Mouse (Mus musculus) midbrain, embryonic 11.5 days (tissue): ENCODE measurements around the gene Pjvk. TPM values are rescaled to one million over a fixed set of nuclear protein-coding genes. Genes with fewer than 3 reads are reported as not detected.
"Not testable (repeated sequence)": the region's sequence is repeated elsewhere in the genome, so short reads cannot be mapped to it uniquely, and the experiment has no call there.

Source experiments
- ATAC-seq: fragments of 200-750 bp; cut with Nextera tagmentation; 2 replicates; pipeline ENCODE4 v1.8.0; 2017; ENCODE audit warnings: moderate TSS enrichment, moderate library complexity; ENCODE audit not compliant: low FRiP score
- DNase-seq: peaks from one replicate; pipeline ENCODE4 v3.0.0; 2015; ENCODE audit warnings: low spot score; ENCODE audit errors: missing footprints
- H3K27ac ChIP-seq: fragments of 300-500 bp; sonication (generic); 2 replicates; pipeline ENCODE4 v1.5.1; 2014; ENCODE audit warnings: low read depth, low read length
- H3K27me3 ChIP-seq: fragments of 300-500 bp; sonication (generic); 2 replicates; pipeline ENCODE4 v1.6.1; 2014; ENCODE audit warnings: mild to moderate bottlenecking, low read length, moderate library complexity, mixed read lengths; ENCODE audit not compliant: control insufficient read depth, insufficient read depth
- H3K36me3 ChIP-seq: fragments of 300-500 bp; sonication (generic); 2 replicates; pipeline ENCODE4 v1.6.1; 2014; ENCODE audit warnings: mild to moderate bottlenecking, low read length, moderate library complexity, mixed read lengths; ENCODE audit not compliant: control insufficient read depth, insufficient read depth
- H3K4me1 ChIP-seq: fragments of 300-500 bp; sonication (generic); 2 replicates; pipeline ENCODE4 v1.6.1; 2014; ENCODE audit warnings: low read length; ENCODE audit not compliant: control insufficient read depth, insufficient read depth
- H3K4me2 ChIP-seq: fragments of 300-500 bp; sonication (generic); 2 replicates; pipeline ENCODE4 v1.6.1; 2014; ENCODE audit warnings: mild to moderate bottlenecking, moderate library complexity
- H3K4me3 ChIP-seq: fragments of 300-500 bp; sonication (generic); 2 replicates; pipeline ENCODE4 v1.5.1; 2014; ENCODE audit warnings: low read depth, low read length
- H3K9ac ChIP-seq: fragments of 300-500 bp; sonication (generic); 2 replicates; pipeline ENCODE4 v1.6.1; 2014; ENCODE audit warnings: low read length
- H3K9me3 ChIP-seq: fragments of 300-500 bp; sonication (generic); 2 replicates; pipeline ENCODE4 v1.6.1; 2016; ENCODE audit warnings: low read length; ENCODE audit not compliant: control insufficient read depth
- WGBS: fragments of 180-500 bp; shearing (Covaris S2); extraction: QIAGEN DNeasy Blood & Tissue Kit; methylation state at CpG from one replicate; pipeline ENCODE4 v1.1.7; 2014; 5-methylcytosine and 5-hydroxymethylcytosine counted together
- polyA plus RNA-seq: library from polyadenylated mRNA; unstranded; fragments of >200 nt; fragmentation: Nextera tagmentation; extraction: Ambion mirVana; gene quantifications from 2 replicates; pipeline ENCODE4 v1.2.1, GENCODE M21; 2014

Pjvk gene
- polyA plus RNA-seq, 1 experiment from 2014 or later, result 0.55 TPM

DNA sequence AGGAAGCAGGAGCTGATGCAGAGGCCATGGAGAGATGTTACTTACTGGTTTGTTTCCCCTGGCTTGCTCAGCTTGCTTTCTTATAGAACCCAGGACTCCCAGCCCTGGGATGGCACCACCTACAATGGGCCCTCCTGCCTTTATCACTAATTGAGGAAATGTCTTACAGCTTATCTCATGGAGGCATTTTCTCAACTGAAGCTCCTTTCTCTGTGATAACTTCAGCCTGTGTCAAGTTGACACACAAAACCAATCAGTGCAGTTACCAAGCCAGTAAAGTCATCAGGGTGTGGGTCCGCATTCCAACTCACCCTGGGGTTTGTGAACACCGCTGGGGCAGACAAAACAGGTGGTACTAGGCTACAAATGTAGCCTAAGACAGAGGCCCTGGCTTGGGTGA, 26.0 kb upstream of the Pjvk start:
- not testable (repeated sequence) for H3K27ac ChIP-seq, H3K4me2 ChIP-seq, ATAC-seq, H3K4me1 ChIP-seq, DNase-seq, H3K4me3 ChIP-seq, H3K9ac ChIP-seq, H3K27me3 ChIP-seq, H3K9me3 ChIP-seq
- 92% methylated on average over 2 of the region's 2 CpGs for WGBS
- H3K36me3 ChIP-seq, result peaks cover 24% of the 10 kb centered on the region

DNA sequence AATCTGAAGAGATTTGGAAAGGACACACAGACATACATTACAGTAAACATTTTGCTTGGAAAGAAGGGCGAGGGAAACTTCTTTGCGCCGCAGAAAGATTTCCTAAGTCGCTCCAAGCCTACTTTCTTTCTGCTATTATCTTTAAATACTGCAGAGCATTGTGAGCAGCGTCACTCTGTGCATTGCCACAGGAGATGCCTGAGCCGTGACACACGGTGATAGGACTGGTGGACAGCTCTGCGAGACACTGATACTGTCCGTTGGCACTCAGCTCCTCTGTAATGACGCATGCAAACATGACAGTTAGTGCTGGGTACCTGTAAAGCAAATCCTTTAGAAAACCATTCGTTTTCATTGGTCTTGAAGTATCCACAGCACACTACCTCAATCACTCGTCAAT, 18.0 kb upstream of the Pjvk start:
- no peak for DNase-seq
- peaks cover 38% of the 10 kb centered on the region for H3K36me3 ChIP-seq
- no peaks in the 10 kb centered on the region for H3K27me3 ChIP-seq
- WGBS, result 95% methylated on average over 12 of the region's 12 CpGs
- H3K9ac ChIP-seq, result no peak overlapping the region
- H3K4me3 ChIP-seq, result no peak overlapping the region
- peaks cover 3% of the 10 kb centered on the region; the same call in 1 of the 2 replicates for H3K9me3 ChIP-seq
- H3K4me1 ChIP-seq, result no peaks in the 10 kb centered on the region
- H3K27ac ChIP-seq, result no peak overlapping the region
- ATAC-seq, result no peak
- H3K4me2 ChIP-seq, result no peak overlapping the region

DNA sequence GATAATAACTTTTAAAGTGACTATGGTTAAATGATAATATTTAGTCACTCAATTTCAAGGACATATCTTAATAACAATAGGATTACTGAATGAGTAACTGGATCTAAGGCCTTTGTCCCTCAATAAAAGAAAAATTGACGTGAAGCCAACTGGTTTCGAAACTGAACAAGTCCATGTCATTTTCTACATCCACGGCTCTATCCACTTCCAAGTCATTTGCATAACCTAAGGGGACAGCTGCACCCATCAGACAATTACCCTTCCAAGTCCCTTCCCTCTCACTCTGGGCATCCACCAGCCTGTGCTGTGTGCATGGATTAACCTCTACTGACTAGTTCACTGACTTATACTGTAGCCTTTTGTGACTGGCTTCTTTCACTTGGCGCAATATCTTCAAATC, 16.7 kb upstream of the Pjvk start:
- Histone ChIP-seq H3K4me1 (no peaks in the 10 kb centered on the region), H3K27me3 (no peaks in the 10 kb centered on the region), H3K36me3 (peaks cover 34% of the 10 kb centered on the region), H3K9ac (no peak overlapping the region), H3K9me3 (no peaks in the 10 kb centered on the region; the same call in 1 of the 2 replicates), H3K27ac (no peak overlapping the region), H3K4me2 (no peak overlapping the region), H3K4me3 (no peak overlapping the region)
- DNase-seq, result no peak
- WGBS, result 87% methylated on average over 4 of the region's 4 CpGs
- no peak for ATAC-seq

DNA sequence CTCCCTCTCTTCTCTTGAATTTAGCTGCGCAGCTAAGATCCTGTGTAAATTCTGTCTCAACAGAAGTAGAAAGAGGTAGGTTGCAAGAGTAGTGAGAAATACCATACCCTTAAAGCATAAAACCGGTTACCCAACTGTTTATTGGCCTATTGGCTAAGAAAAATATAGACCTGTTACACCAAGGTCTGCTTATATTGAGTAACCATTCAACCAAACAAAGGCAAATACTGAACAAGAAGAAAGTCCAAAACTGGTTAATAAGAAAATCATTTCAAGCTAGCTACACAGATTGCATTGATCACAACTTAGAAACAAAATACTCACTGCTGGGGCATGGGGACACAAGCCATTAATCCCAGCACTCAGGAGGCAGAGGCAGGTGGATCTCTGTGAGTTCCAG, 8.6 kb upstream of the Pjvk start:
- no peak for DNase-seq
- 95% methylated on average over 2 of the region's 2 CpGs for WGBS
- Histone ChIP-seq H3K4me2 (no peak overlapping the region), H3K9me3 (no peaks in the 10 kb centered on the region), H3K27me3 (no peaks in the 10 kb centered on the region), H3K36me3 (peaks cover 19% of the 10 kb centered on the region), H3K4me1 (no peaks in the 10 kb centered on the region), H3K4me3 (no peak overlapping the region), H3K27ac (no peak overlapping the region), H3K9ac (no peak overlapping the region)
- no peak for ATAC-seq

DNA sequence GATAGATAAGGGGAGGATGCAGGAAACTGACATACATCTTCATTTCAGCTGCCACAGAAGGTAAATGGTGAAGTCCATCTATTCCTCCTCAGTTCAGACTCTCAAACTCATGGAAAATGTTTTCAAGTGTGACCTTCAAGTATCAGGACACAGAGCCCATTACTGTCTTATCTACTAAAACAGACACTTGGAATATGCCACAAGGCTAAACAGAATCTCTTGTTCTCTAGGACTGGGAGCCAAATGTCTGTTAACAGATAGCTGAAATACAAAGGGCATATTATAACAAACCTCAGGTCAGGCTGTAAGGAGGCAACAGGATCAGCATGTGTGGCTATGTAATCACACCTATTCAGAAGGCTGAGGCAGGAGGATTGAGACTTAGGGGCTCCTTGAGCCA, 4.5 kb upstream of the Pjvk start:
- Histone ChIP-seq H3K9me3 (no peaks in the 10 kb centered on the region), H3K4me1 (peaks cover 8% of the 10 kb centered on the region), H3K9ac (no peak overlapping the region), H3K4me3 (no peak overlapping the region), H3K36me3 (peaks cover 9% of the 10 kb centered on the region), H3K27ac (no peak overlapping the region), H3K4me2 (no peak overlapping the region), H3K27me3 (no peaks in the 10 kb centered on the region)
- DNase-seq (no peak), ATAC-seq (no peak)

DNA sequence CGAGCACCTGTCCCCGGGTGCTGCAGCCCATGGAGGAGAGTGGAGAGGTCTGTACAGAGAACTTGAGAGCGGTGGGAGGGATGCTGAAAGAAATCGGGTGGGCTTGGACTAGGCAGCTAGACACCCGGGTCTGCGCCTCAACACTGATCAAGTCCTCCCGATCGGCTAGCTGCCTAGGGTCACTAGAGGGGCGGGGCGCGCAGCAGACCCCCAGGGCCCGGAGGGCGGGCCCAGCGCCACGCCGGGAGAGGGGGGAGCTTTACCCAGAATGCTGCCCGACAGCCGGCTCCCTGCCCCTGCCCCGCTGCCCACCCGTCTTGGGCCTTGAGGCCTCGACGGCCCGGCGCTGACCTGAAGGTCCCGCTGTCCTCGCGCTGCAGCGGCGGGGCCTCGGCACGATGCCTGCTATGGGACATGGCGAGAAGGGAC, 821 bp upstream of the Pjvk start:
- Histone ChIP-seq H3K4me3 (peak overlapping the region; percentile 71), H3K27me3 (no peaks in the 10 kb centered on the region), H3K9ac (peak overlapping the region; percentile 83), H3K9me3 (no peaks in the 10 kb centered on the region), H3K27ac (peak overlapping the region; percentile 92), H3K36me3 (no peaks in the 10 kb centered on the region), H3K4me1 (peaks cover 8% of the 10 kb centered on the region), H3K4me2 (peak overlapping the region; percentile 76)
- DNase-seq (no peak), ATAC-seq (peak; percentile 77)
- under 1% methylated on average over 24 of the region's 32 CpGs for WGBS

DNA sequence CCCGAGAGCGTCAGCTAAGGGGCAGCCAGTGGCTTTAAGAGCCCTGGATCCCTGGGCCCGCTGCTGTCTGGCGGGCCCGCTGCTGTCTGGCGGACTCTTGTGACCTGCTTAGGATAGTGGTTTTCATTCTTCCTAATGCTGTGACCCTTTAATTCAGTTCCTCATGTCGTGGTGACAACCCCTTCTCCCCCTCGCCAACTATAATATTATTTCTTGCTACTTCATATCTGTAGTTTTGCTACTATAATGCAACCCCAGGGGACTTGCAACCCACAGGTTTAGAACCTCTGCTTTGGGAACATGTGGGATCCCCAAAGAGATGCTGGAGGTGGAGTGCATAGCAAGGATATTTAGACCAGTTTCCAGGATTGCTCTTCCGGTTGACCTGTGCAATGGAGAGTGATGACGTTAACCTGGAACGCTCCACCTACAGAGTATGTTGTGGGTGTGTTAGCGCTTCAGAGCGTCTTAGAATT, 428 bp downstream of the Pjvk start:
- Histone ChIP-seq H3K4me1 (peaks cover 8% of the 10 kb centered on the region), H3K4me2 (peak overlapping the region; percentile 76), H3K4me3 (peak overlapping the region; percentile 71; the same call in 1 of the 2 replicates), H3K27me3 (no peaks in the 10 kb centered on the region), H3K27ac (peak overlapping the region; percentile 92), H3K9me3 (no peaks in the 10 kb centered on the region), H3K36me3 (no peaks in the 10 kb centered on the region), H3K9ac (peak overlapping the region; percentile 72)
- DNase-seq (peak; percentile 97), ATAC-seq (peak; percentile 43)
- WGBS, result 33% methylated on average over 13 of the region's 13 CpGs

DNA sequence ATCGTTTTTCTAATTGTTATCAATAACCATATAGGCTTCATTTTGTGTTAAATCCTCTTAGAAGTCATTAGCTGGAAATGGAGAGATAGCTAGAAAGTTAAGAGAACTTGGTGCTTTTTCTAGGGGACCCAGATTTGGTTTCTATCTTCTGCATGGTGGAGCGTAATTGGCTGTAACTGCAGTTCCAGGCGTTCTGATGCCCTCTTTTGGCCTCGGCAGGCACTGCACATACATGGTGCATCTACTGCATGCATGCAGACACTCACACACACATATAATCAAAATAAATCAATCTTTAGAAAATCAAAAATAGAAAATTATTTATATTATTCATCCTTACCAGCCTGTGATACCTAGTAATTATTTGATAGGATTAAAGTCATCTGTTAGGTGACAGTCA, 4.8 kb downstream of the Pjvk start:
- Histone ChIP-seq H3K36me3 (no peaks in the 10 kb centered on the region), H3K9ac (no peak overlapping the region), H3K4me3 (no peak overlapping the region), H3K27me3 (no peaks in the 10 kb centered on the region), H3K9me3 (no peaks in the 10 kb centered on the region), H3K4me2 (no peak overlapping the region), H3K27ac (no peak overlapping the region), H3K4me1 (no peaks in the 10 kb centered on the region)
- WGBS, result 94% methylated on average over 4 of the region's 4 CpGs
- no peak for ATAC-seq
- peak; percentile 21 for DNase-seq

DNA sequence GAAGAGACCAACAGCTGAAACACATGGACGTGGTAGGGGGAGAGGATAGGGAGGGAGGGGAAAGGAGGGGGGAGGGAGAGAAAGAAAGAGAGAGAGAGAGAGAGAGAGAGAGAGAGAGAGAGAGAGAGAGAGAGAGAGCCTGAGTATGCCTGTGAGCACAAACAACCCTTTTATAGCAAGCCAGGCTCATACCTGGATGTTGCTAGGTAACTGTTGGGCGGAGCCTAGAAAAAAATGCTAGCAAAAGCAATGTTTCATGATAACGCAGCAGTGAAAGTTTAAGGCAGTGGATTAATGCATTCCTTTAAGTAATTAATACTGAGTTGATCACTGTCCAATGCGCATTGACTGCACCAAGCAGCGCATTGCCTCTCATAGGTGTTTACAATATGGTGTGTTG, 6.4 kb downstream of the Pjvk start:
- no peaks in the 10 kb centered on the region for H3K27me3 ChIP-seq
- H3K4me1 ChIP-seq, result no peaks in the 10 kb centered on the region
- H3K4me2 ChIP-seq, result no peak overlapping the region
- peak; percentile 37 for DNase-seq
- no peak overlapping the region for H3K27ac ChIP-seq
- no peaks in the 10 kb centered on the region for H3K36me3 ChIP-seq
- no peaks in the 10 kb centered on the region for H3K9me3 ChIP-seq
- WGBS, result 81% methylated on average over 5 of the region's 5 CpGs
- no peak overlapping the region for H3K9ac ChIP-seq
- ATAC-seq, result no peak
- no peak overlapping the region for H3K4me3 ChIP-seq

DNA sequence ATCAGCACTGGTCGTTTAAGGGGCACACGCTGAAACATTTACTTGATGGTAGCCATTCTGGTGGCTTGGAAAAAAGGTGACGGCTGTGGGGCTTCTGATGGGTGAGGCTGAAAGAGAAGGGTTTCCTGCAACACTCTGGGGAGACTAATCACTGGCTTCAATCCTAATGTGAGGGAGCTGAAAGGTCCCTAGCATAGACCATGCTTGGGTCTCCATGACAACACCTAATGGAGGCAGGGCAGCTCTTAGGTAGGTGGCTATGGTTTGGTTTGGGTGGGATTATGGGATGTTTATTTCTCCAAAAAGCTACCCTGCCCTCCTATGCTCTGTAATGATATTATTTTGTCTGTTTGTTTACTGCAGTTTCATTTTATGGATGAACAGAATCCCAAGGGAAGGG, 7.2 kb downstream of the Pjvk start:
- no peaks in the 10 kb centered on the region for H3K4me1 ChIP-seq
- no peaks in the 10 kb centered on the region for H3K27me3 ChIP-seq
- DNase-seq (peak; percentile 69), ATAC-seq (no peak)
- no peak overlapping the region for H3K4me3 ChIP-seq
- 80% methylated on average over 3 of the region's 3 CpGs for WGBS
- no peaks in the 10 kb centered on the region for H3K9me3 ChIP-seq
- H3K36me3 ChIP-seq, result no peaks in the 10 kb centered on the region
- no peak overlapping the region for H3K27ac ChIP-seq
- H3K9ac ChIP-seq, result no peak overlapping the region
- H3K4me2 ChIP-seq, result no peak overlapping the region
